Mouse (Mus musculus): ENCODE measurements around the gene Toporsl. TPM values are rescaled to one million over a fixed set of nuclear protein-coding genes. Genes with fewer than 3 reads are reported as not detected.

The Toporsl gene
- not detected for total RNA-seq (2022)

DNA sequence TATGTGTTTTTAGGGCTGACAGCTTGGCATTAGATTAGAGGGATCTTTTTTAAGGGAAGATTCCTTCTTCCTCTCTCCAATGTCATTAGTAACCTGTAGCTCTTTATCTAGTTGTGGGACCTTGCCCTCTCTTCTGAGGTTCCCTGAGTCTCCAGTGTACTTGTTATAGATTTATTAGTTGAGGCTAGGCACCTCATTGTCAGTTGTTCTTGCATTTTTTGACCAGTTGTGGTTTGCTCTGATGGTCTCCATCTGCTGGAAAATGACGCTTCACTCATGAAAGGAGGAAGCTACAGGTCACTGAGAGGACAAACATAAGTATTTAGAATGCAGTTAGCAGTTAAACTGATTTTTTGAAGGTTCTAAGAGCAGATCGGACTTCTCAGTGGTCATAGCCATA is at the start of gene Toporsl:
Gene Toporsl (plus strand): TSS at position 348 of the 400 bp plus-strand sequence.
- no peak for DNase-seq

DNA sequence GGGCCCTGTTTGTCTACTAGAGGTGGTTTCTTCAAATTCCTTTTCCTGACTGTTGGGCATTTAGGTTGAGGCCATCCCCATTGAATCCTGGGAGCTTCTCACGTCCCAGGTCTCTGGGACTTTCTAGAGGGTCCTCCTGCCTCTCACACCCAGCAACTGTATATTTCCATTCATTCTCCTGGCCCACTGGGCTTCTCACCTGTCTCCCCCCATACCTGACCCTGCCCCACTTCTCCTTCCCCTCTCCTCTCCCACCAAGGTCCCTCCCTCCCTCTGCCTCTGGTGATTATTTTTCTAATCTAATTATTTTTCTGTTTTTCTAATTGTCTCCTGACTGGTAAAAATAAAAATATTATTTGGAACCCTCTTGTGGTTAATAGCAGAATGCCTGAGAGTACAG is 38.4 kb upstream of the Toporsl start:
- no peak for DNase-seq

DNA sequence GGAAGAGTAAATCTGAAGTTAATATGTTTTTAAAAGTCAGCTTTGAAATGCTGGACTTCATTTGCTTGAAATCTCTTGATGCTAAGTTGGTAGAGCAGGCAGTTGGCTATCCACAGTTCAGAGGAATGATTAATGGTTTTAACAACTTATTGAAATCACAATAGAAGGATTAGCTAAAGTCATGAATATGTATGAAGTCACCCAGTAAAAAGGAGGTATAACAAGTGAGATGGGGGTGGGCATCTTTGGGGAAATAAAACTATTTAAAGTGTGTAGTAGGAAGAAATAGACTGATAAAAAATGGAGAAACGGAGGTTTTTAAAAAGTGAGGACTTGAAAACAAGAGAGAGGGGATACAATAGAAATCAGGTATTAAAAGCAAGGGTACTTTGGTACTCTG is 38.0 kb upstream of the Toporsl start:
- no peak for DNase-seq

DNA sequence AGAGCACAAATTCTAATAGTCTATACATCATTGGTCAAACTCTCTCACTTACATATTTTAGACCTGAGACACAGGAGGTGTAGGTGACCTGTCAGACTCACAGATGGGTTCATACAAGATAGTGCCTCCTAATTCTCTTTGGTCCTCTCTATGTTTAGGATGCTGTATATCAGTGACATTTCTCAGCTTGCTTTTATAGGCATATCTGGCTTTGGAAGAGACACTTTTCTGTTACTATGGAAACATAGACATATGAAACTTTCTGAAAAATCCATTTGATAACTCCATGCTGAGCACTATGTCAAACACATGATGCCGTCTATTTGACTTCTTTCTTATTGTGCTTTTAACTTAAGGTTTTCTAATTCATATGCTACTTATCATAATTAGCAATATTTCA is 32.2 kb upstream of the Toporsl start:
- DNase-seq, result no peak

DNA sequence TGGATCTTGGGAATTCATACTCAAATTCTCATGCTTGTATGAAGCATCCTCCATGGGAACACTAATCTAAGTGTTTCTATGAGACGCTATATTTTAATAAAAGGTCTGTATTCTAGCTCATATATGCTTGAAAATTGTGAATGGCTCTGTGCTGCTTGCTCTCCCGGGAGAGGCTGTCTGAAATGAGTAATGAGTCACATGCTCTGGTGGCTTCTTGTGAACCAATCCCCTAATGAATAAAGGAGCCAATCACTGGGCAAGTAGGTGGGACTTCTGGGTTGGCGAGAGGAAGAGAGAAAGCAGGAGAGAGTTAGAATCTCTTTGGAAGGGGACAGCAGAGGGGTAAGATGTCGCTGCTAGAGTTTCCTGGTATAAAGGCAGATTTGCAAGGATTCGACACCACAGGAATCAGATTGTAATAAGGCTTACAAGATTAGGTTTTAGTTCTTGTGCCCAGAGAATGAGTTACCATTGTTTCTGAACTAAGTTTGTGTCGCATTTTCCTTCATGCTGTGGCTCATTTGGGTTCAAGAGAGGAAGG is 9.8 kb upstream of the Toporsl start:
- no peak for DNase-seq

DNA sequence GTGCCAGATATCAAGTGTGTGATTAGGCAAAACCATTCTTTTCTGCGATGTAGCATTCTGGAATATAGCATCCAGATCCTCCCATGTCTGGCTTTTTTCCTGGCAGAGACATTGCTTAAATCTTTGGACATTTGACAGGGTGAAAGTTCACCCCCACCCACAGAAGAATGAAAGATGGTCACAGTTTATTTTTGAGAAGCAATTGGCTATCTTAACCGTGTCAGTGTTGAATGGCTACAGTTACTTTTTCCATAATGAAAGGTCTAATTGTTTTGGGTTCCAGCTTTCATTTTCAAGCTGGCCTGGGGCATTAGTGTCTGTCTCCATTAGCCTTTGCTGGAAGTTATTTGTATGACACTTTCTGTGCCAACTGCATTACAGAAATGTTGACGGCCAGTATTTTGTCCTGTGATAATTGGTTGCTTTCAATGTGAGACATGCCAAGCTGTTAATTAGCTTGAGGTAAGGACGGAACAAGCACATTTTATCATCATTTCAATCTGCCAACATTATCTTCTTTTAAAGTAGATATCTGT is 2.2 kb upstream of the Toporsl start:
- no peak for DNase-seq

DNA sequence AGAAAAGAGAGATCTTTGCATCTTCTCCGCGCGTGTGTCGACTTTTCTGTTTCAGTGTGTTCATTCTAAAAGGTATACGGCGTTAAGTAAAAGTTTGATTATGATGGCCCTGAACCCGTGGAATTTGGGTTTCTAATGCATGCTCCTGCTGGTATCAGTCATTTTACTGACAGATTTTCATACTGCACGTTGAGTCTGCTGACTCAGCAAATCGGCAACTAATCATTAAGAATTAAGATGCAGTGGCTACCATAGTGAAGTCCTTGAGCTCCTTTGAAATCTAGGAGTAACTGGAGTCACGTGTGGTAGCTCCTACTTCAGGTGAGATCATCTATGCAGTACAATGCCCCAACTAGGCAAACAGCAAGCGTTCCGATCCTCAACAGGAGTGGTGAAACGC is 1.4 kb upstream of the Toporsl start:
- no peak for DNase-seq

DNA sequence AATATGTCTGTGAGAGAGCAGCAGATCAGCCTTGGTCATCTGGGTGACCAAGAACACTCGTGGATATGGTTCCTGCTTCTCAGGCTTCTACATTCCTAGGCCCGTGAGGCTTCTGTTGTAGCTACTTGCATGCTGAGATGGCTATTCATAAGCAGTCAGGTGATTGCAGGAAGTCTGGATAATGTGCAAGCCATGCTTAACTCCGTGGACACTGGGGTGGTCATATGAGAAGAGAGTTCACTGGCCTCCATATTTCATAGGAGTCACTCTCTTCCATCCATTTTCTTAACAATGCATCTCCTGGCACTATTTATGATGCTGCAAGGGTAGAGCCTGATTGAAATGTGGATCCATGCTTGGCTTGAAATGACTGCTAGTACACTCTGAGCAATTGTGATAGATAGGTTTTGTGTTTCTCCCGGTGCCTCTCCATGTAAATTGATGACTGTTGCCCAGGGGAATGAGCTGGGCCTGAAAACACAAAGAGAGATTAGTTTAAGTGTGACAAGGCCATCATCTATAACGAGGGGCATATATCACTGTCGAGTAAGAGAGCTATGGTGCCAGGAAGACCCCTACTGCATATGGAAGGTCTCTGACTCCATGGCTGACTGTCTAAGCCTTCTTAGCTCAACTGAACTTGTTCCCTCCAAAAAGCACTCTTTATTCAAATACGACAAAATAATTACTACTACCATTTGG is 2.3 kb downstream of the Toporsl start:
- DNase-seq, result no peak

DNA sequence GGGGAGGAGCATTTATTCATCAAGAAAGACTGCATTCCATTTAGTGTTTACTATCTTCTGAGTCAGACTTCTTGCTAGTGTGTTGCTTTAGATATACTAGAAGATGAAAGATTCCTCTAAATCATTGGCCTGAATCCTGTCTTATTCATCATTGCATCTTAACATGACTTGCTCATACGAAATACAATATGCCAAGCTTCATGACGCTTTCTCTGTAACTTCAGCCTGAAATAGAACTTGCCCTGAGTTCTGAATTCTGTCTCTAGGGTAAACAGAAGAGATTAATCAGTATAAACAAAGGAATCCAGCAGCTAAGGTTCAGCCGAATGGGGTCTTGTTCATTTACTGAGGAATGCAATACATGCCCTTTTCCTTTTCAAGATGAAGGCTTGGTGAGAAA is 10.8 kb downstream of the Toporsl start:
- DNase-seq, result no peak

DNA sequence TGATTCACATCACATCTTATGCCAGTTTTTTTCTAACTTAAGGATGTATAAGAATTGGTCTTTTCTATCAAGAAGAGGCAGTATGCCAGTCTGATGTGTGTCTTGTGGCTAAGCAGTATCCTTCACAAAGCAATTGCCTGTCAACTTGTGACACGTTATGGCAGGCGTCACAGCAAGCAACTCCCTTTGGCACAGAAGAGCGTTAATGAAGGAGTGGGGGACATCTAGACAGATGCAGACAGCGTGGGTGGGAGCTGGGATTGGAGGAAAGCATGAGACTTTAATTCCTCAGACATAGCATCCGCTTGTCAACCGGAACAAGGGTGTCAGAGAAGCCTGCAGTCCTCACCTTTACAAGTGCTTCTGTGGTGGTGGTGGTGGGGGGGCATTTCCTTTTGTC is 38.9 kb downstream of the Toporsl start:
- DNase-seq, result no peak

DNA sequence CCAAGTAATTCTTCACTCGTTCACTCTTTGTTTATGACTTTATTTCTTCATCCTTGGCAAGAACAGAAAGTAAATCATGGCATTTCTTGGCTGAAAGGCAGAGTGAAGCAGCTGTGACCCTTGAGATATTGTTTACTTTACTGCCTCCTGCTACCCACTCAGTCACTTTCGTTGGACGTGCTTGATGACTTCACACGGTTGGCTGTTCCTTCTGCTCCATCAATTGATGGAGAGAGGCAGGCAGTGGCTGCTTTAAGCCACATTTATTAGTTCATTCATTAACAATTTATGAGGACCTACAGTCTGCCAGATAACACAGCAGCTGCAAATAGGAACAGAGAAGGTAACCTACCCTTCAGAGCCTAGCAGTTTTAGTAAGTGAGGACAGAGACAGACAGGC is 51.7 kb downstream of the Toporsl start:
- no peak for DNase-seq

DNA sequence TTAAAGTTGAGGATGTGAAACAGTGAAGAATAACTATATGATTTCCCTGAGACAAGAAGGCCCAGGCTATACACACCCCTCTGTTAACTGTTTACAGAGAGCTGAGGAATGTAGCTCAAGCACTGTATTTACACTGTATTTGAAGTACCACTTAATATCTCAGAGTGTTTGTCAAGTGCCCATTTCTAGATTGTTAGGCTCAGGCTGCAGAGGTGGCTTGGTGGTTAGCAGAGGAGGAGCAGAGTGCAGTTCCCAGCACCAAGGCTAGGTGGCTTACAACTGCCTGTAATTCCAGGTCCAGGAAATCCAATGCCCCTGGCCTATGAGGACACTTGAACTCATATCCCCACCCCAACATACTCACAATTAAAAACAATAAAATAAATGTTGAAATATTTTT is 63.6 kb downstream of the Toporsl start:
- no peak for DNase-seq

DNA sequence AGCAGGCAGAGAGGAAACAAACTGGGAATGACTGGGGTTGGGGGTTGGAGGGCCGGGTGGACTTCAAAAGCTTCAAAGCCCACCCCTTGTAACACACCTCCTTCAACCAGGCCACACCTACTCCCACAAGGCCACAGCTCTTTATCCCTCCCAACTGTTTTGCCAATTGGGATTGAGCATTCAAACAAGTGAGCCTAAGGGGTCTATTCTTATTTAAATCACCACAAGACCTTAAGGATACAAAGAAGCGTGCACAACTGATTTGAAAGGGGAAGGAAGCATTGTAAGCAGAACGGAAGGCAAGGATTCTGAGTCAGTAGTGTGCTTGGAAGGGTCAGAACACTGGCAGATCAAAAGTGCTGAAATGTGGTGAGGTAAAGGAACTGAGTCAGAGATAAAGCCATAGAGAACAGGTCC is 64.6 kb downstream of the Toporsl start:
- no peak for DNase-seq

DNA sequence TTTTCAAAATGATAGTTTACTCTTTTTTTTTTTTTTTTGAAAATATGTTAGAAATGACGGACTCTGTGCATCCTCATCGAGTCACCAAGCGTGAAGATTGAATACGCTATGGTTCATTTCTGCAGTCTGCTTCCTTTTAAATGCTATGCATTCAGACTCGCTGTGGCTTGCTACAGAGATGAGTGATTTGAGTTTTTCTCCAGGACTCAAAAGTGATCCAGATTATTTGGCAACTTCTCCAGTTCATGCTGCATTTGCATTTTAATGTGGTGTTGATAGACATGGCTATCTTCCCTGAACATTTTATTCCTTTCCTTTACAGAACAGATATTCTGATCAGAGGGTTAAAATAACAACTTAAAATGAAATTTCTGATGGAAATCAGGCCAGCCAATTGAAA is 65.2 kb downstream of the Toporsl start:
- no peak for DNase-seq

Other genes starting within 250 kb of the Toporsl start
- gene Smc2, start 157.0 kb upstream of the Toporsl start, total RNA-seq (2022), result 1 to 10 TPM; 6.3 to 9.0 (median 7.8) TPM
- 1 to 10 TPM in 1 of 4 experiments, not detected in 3; 1.7 TPM for gene Vma21-ps, start 99.0 kb upstream of the Toporsl start, total RNA-seq (2022)
- not detected for gene Olfr275, start 218.3 kb downstream of the Toporsl start, total RNA-seq (2022)